ENCODE assay signal across 20 mouse cellular contexts in the genomic region with DNA sequence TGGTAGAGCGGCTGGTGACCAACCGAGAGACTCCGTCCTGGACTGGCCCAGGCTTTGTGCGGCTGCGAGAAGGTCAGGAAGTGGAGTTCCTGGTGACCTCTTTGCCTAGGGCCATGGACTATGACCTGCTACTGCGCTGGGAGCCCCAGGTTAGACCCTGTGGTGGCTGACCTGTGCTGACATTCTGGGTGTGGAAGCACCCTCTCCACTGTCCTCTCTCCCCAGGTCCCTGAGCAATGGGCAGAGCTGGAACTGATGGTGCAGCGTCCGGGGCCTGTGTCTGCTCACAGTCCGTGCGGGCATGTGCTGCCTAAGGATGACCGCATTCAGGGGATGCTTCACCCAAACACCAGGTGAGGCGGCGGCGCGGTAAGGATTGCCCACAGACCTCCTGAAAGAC. TPM values are rescaled to one million over a fixed set of nuclear protein-coding genes. Genes with fewer than 3 reads are reported as not detected.
DNase-seq lines count a peak whose midpoint lies in the region; ATAC-seq and TF ChIP-seq lines count a peak whose summit lies in the region.
"Had no signal": no experiment of that assay in that cellular context is flagged by ENCODE, and none has a peak within 500 bp of the region (broad histone marks: within the 10 kb centered on the region; RNA-seq: fewer than 3 reads in every experiment).

No protein-coding gene starts in this region.

- peaks cover 13% of the 10 kb centered on the region for H3K36me3 ChIP-seq in midbrain, embryonic 11.5 days (ENCODE audit: control insufficient read depth, insufficient read depth, low read length)
- H3K36me3 ChIP-seq in midbrain, embryonic 14.5 days (ENCODE audit: control insufficient read depth, insufficient read depth, low read length), result peaks cover 4% of the 10 kb centered on the region; the same call in 1 of the 2 replicates
- H3K36me3 ChIP-seq in stomach, postnatal 0 days (ENCODE audit: control insufficient read depth, insufficient read depth, low read length), result peaks cover 32% of the 10 kb centered on the region
- H3K36me3 ChIP-seq: forebrain, embryonic 15.5 days; G1E had no signal

- DNase-seq in heart, adult 11 months, result peak; percentile 90
- no peak for DNase-seq in heart, postnatal 25 days (ENCODE audit: low spot score)
- DNase-seq in midbrain, embryonic 11.5 days (ENCODE audit: low spot score, missing footprints), result peak; percentile 19
- DNase-seq in midbrain, embryonic 14.5 days, result no peak
- DNase-seq in yolk sac, embryonic 10.5 days (ENCODE audit: low spot score), result peak; percentile 36
- DNase-seq in stomach, postnatal 0 days (ENCODE audit: low spot score), result no peak
- DNase-seq: adrenal gland, adult 8-10 months; adrenal gland, postnatal 14 days; adrenal gland, postnatal 36 days; cerebellum, adult 11-12 months; cerebellum, adult 2 months; cerebellum, adult 9-10 months; cerebellum, postnatal 10 days had no signal

- no peaks in the 10 kb centered on the region for H3K27me3 ChIP-seq in midbrain, embryonic 11.5 days (ENCODE audit: control insufficient read depth, insufficient read depth, low read length)
- no peaks in the 10 kb centered on the region for H3K27me3 ChIP-seq in midbrain, embryonic 14.5 days (ENCODE audit: control insufficient read depth, insufficient read depth, low read length)
- no peaks in the 10 kb centered on the region for H3K27me3 ChIP-seq in stomach, postnatal 0 days (ENCODE audit: control insufficient read depth, insufficient read depth, low read length)
- H3K27me3 ChIP-seq: forebrain, embryonic 13.5 days; forebrain, embryonic 15.5 days; Patski had no signal

- H3K9ac ChIP-seq in midbrain, embryonic 11.5 days (ENCODE audit: low read length), result no peak overlapping the region
- no peak overlapping the region for H3K9ac ChIP-seq in midbrain, embryonic 14.5 days (replicated peaks; ENCODE audit: low read length)
- no peak overlapping the region for H3K9ac ChIP-seq in stomach, postnatal 0 days (ENCODE audit: low read length)
- H3K9ac ChIP-seq: embryonic facial prominence, embryonic 12.5 days; forebrain, embryonic 13.5 days; forebrain, embryonic 15.5 days had no signal

- no peak for ATAC-seq in midbrain, embryonic 11.5 days (ENCODE audit: low FRiP score)
- ATAC-seq in midbrain, embryonic 14.5 days (ENCODE audit: low FRiP score, low TSS enrichment), result no peak
- ATAC-seq in stomach, postnatal 0 days (ENCODE audit: low FRiP score, low TSS enrichment), result no peak
- ATAC-seq: activated CD4-positive, CD25-positive, alpha-beta regulatory T cell, adult 4 months; forebrain, embryonic 13.5 days; forebrain, embryonic 15.5 days; Patski had no signal

- TF ChIP-seq CTCF in stomach, postnatal 0 days (IDR thresholded peaks at IDR 0.05; ENCODE audit: low read depth), result no peak

- no peak overlapping the region for H3K27ac ChIP-seq in midbrain, embryonic 11.5 days (ENCODE audit: low read depth, low read length)
- no peak overlapping the region for H3K27ac ChIP-seq in midbrain, embryonic 14.5 days (replicated peaks; ENCODE audit: low read depth, low read length)
- no peak overlapping the region for H3K27ac ChIP-seq in stomach, postnatal 0 days (replicated peaks)
- H3K27ac ChIP-seq: embryonic facial prominence, embryonic 10.5 days; embryonic facial prominence, embryonic 12.5 days; forebrain, embryonic 13.5 days; forebrain, embryonic 15.5 days had no signal

- no peak for TF ChIP-seq EP300 in stomach, postnatal 0 days (optimal IDR thresholded peaks at IDR 0.05)

- H3K4me3 ChIP-seq in midbrain, embryonic 11.5 days (ENCODE audit: low read depth, low read length), result no peak overlapping the region
- no peak overlapping the region for H3K4me3 ChIP-seq in midbrain, embryonic 14.5 days (replicated peaks; ENCODE audit: low read depth, low read length)
- H3K4me3 ChIP-seq in stomach, postnatal 0 days (ENCODE audit: low read depth, low read length), result no peak overlapping the region
- H3K4me3 ChIP-seq: embryonic facial prominence, embryonic 10.5 days; embryonic facial prominence, embryonic 12.5 days; forebrain, embryonic 13.5 days; forebrain, embryonic 15.5 days had no signal

- peaks cover 15% of the 10 kb centered on the region for H3K4me1 ChIP-seq in midbrain, embryonic 11.5 days (ENCODE audit: control insufficient read depth, insufficient read depth, low read length)
- peaks cover 11% of the 10 kb centered on the region for H3K4me1 ChIP-seq in midbrain, embryonic 14.5 days (ENCODE audit: control insufficient read depth, insufficient read depth, low read length)
- peaks cover 2% of the 10 kb centered on the region; the same call in 1 of the 2 replicates for H3K4me1 ChIP-seq in stomach, postnatal 0 days (replicated peaks; ENCODE audit: control insufficient read depth, insufficient read depth)

- H3K9me3 ChIP-seq in midbrain, embryonic 11.5 days (ENCODE audit: control insufficient read depth, low read length), result no peaks in the 10 kb centered on the region
- no peaks in the 10 kb centered on the region for H3K9me3 ChIP-seq in midbrain, embryonic 14.5 days (ENCODE audit: control insufficient read depth, low read length)
- no peaks in the 10 kb centered on the region for H3K9me3 ChIP-seq in stomach, postnatal 0 days (ENCODE audit: control insufficient read depth, low read length)
- H3K9me3 ChIP-seq: embryonic facial prominence, embryonic 10.5 days; embryonic facial prominence, embryonic 12.5 days; forebrain, embryonic 13.5 days; forebrain, embryonic 15.5 days; G1E had no signal

- H3K4me2 ChIP-seq in midbrain, embryonic 11.5 days, result no peak overlapping the region
- no peak overlapping the region for H3K4me2 ChIP-seq in midbrain, embryonic 14.5 days (ENCODE audit: low read length)
- H3K4me2 ChIP-seq in stomach, postnatal 0 days (replicated peaks; ENCODE audit: low read depth), result no peak overlapping the region
- H3K4me2 ChIP-seq: embryonic facial prominence, embryonic 12.5 days; forebrain, embryonic 13.5 days; forebrain, embryonic 15.5 days had no signal

- 93% methylated on average over 15 of the region's 15 CpGs for WGBS in midbrain, embryonic 11.5 days
- 95% methylated on average over 15 of the region's 15 CpGs for WGBS in midbrain, embryonic 14.5 days
- WGBS in stomach, postnatal 0 days, result 94% methylated on average over 15 of the region's 15 CpGs

- intact Hi-C loops in heart, postnatal 25 days (cut with DNase I), result no loop called here

RNA-seq across cellular contexts. Expression of a gene that starts 4.5 kb away (rescaled TPM):
- total RNA-seq in heart, postnatal 25 days (2021), result 100 to 1,000 TPM; 354 to 360 TPM
- polyA plus RNA-seq in midbrain, embryonic 11.5 days (2014; fragmentation: Nextera tagmentation; extraction: Ambion mirVana), result 20.1 and 21.4 TPM in 2 replicates
- polyA plus RNA-seq in midbrain, embryonic 14.5 days (2014; fragmentation: Nextera tagmentation; extraction: Ambion mirVana), result 9.4 and 15.9 TPM in 2 replicates
- polyA plus RNA-seq in stomach, postnatal 0 days (2015; fragmentation: Nextera tagmentation; extraction: Ambion mirVana), result 19.2 and 21.8 TPM in 2 replicates

RNA-seq across cellular contexts. Expression of a gene that starts 6.4 kb away (rescaled TPM):
- total RNA-seq in heart, postnatal 25 days (2021), result 10 to 100 TPM; 78.7 to 93.7 TPM
- polyA plus RNA-seq in midbrain, embryonic 11.5 days (2014; fragmentation: Nextera tagmentation; extraction: Ambion mirVana), result 62.2 and 63.0 TPM in 2 replicates
- 64.3 and 72.5 TPM in 2 replicates for polyA plus RNA-seq in midbrain, embryonic 14.5 days (2014; fragmentation: Nextera tagmentation; extraction: Ambion mirVana)
- polyA plus RNA-seq in stomach, postnatal 0 days (2015; fragmentation: Nextera tagmentation; extraction: Ambion mirVana), result 22.2 and 22.7 TPM in 2 replicates

RNA-seq across cellular contexts. Expression of a gene that starts 22.6 kb away (rescaled TPM):
- total RNA-seq in heart, postnatal 25 days (2021), result 10 to 100 TPM in 1 of 2 experiments, 1 to 10 TPM in 1; 9.5 to 10.1 TPM
- 34.4 and 36.2 TPM in 2 replicates for polyA plus RNA-seq in midbrain, embryonic 11.5 days (2014; fragmentation: Nextera tagmentation; extraction: Ambion mirVana)
- 59.3 and 61.2 TPM in 2 replicates for polyA plus RNA-seq in midbrain, embryonic 14.5 days (2014; fragmentation: Nextera tagmentation; extraction: Ambion mirVana)
- polyA plus RNA-seq in stomach, postnatal 0 days (2015; fragmentation: Nextera tagmentation; extraction: Ambion mirVana), result 37.2 and 46.7 TPM in 2 replicates

RNA-seq across cellular contexts. Expression of a gene that starts 23.5 kb away (rescaled TPM):
- 10 to 100 TPM; 74.2 to 74.3 TPM for total RNA-seq in heart, postnatal 25 days (2021)
- 103 TPM in 2 replicates for polyA plus RNA-seq in midbrain, embryonic 11.5 days (2014; fragmentation: Nextera tagmentation; extraction: Ambion mirVana)
- 61.8 and 70.8 TPM in 2 replicates for polyA plus RNA-seq in midbrain, embryonic 14.5 days (2014; fragmentation: Nextera tagmentation; extraction: Ambion mirVana)
- polyA plus RNA-seq in stomach, postnatal 0 days (2015; fragmentation: Nextera tagmentation; extraction: Ambion mirVana), result 66.4 and 70.6 TPM in 2 replicates

RNA-seq across cellular contexts. Expression of a gene that starts 23.7 kb away (rescaled TPM):
- 10 to 100 TPM; 25.8 to 26.4 TPM for total RNA-seq in heart, postnatal 25 days (2021)
- polyA plus RNA-seq in midbrain, embryonic 11.5 days (2014; fragmentation: Nextera tagmentation; extraction: Ambion mirVana), result 48.1 and 48.6 TPM in 2 replicates
- polyA plus RNA-seq in midbrain, embryonic 14.5 days (2014; fragmentation: Nextera tagmentation; extraction: Ambion mirVana), result 48.8 and 58.2 TPM in 2 replicates
- 29.7 and 32.2 TPM in 2 replicates for polyA plus RNA-seq in stomach, postnatal 0 days (2015; fragmentation: Nextera tagmentation; extraction: Ambion mirVana)

Comparison
In these comparisons a context has a peak if more than half of its experiments do, and no peak if none do; other contexts are left out.
1. DNase-seq: peak in heart, adult 11 months (single experiment), midbrain, embryonic 11.5 days (single experiment) and yolk sac, embryonic 10.5 days (single experiment); none in heart, postnatal 25 days (single experiment), midbrain, embryonic 14.5 days (single experiment) and stomach, postnatal 0 days (single experiment).